Mouse (Mus musculus) stomach, postnatal 0 days (tissue): ENCODE measurements around the gene Col23a1. TPM values are rescaled to one million over a fixed set of nuclear protein-coding genes. Genes with fewer than 3 reads are reported as not detected.

ENCODE experiments used
- ATAC-seq: fragments of 200-750 bp; cut with Nextera tagmentation; 2 replicates; pipeline ENCODE4 v1.8.0; 2017; ENCODE audit not compliant: low FRiP score, low TSS enrichment
- DNase-seq: peaks from one replicate; pipeline ENCODE4 v3.0.0-alpha.2; 2016; ENCODE audit warnings: low spot score
- H3K27ac ChIP-seq: fragments of 300-500 bp; sonication (generic); replicated peaks from 2 replicates; pipeline ENCODE4 v1.5.1; 2014; ENCODE audit warnings: mild to moderate bottlenecking, control low read depth
- H3K27me3 ChIP-seq: fragments of 300-500 bp; sonication (generic); 2 replicates; pipeline ENCODE4 v1.6.1; 2014; ENCODE audit warnings: low read length; ENCODE audit not compliant: control insufficient read depth, insufficient read depth
- H3K36me3 ChIP-seq: fragments of 300-500 bp; sonication (generic); 2 replicates; pipeline ENCODE4 v1.6.1; 2014; ENCODE audit warnings: low read length, mixed read lengths; ENCODE audit not compliant: control insufficient read depth, insufficient read depth
- H3K4me1 ChIP-seq: fragments of 300-500 bp; sonication (generic); replicated peaks from 2 replicates; pipeline ENCODE4 v1.6.1; 2014; ENCODE audit warnings: antibody characterized with exemption; ENCODE audit not compliant: control insufficient read depth, insufficient read depth
- H3K4me2 ChIP-seq: fragments of 300-500 bp; sonication (generic); replicated peaks from 2 replicates; pipeline ENCODE4 v1.6.1; 2014; ENCODE audit warnings: low read depth, mild to moderate bottlenecking, control low read depth, moderate library complexity
- H3K4me3 ChIP-seq: fragments of 300-500 bp; sonication (generic); 2 replicates; pipeline ENCODE4 v1.5.1; 2014; ENCODE audit warnings: low read depth, low read length, control low read depth
- H3K9ac ChIP-seq: fragments of 300-500 bp; sonication (generic); 2 replicates; pipeline ENCODE4 v1.6.1; 2014; ENCODE audit warnings: mild to moderate bottlenecking, low read length, control low read depth, mixed read lengths
- H3K9me3 ChIP-seq: fragments of 300-500 bp; sonication (generic); 2 replicates; pipeline ENCODE4 v1.6.1; 2016; ENCODE audit warnings: low read length; ENCODE audit not compliant: control insufficient read depth
- CTCF ChIP-seq: IDR thresholded peaks from 2 replicates; pipeline ENCODE4 v1.5.1; 2016; ENCODE audit warnings: antibody characterized with exemption, low read depth, mild to moderate bottlenecking, moderate library complexity
- EP300 ChIP-seq: optimal IDR thresholded peaks from 2 replicates; pipeline ENCODE3; 2016; ENCODE audit warnings: antibody characterized with exemption
- WGBS: fragments of 180-500 bp; shearing (Covaris S2); extraction: QIAGEN DNeasy Blood & Tissue Kit; methylation state at CpG from one replicate; pipeline ENCODE4 v1.1.7; 2014; 5-methylcytosine and 5-hydroxymethylcytosine counted together
- polyA plus RNA-seq: library from polyadenylated mRNA; unstranded; fragments of >200 nt; fragmentation: Nextera tagmentation; extraction: Ambion mirVana; gene quantifications from 2 replicates; pipeline ENCODE4 v1.2.1, GENCODE M21; 2015

Gene Col23a1
- polyA plus RNA-seq, 1 experiment from 2014 or later, result 2.5 TPM

GRCm38 (mm10) chr11:51586411-51586810, 296.7 kb downstream of the Col23a1 start:
- Histone ChIP-seq H3K4me1 (peaks cover 9% of the 10 kb centered on the region; the same call in 1 of the 2 replicates), H3K27ac (no peak overlapping the region), H3K36me3 (0 out of 2 replicates have a peak, but pooled peaks cover 4% of the 10 kb centered on the region), H3K27me3 (no peaks in the 10 kb centered on the region), H3K4me3 (no peak overlapping the region), H3K9ac (no peak overlapping the region), H3K4me2 (no peak overlapping the region), H3K9me3 (no peaks in the 10 kb centered on the region)
- ATAC-seq, result no peak
- 92% methylated on average over 13 of the region's 13 CpGs for WGBS
- no peak for DNase-seq
- TF ChIP-seq EP300, result no peak
- no peak for TF ChIP-seq CTCF

GRCm38 (mm10) chr11:51587059-51587458, 297.3 kb downstream of the Col23a1 start:
- no peak overlapping the region for H3K9ac ChIP-seq
- WGBS, result 88% methylated on average over 1 of the region's 1 CpGs
- H3K27me3 ChIP-seq, result no peaks in the 10 kb centered on the region
- no peak overlapping the region for H3K4me2 ChIP-seq
- TF ChIP-seq EP300 (no peak), CTCF (no peak)
- H3K4me1 ChIP-seq, result peaks cover 9% of the 10 kb centered on the region; the same call in 1 of the 2 replicates
- no peaks in the 10 kb centered on the region for H3K9me3 ChIP-seq
- ATAC-seq, result no peak
- H3K4me3 ChIP-seq, result no peak overlapping the region
- no peak for DNase-seq
- peaks cover 5% of the 10 kb centered on the region; the same call in 1 of the 2 replicates for H3K36me3 ChIP-seq
- no peak overlapping the region for H3K27ac ChIP-seq

GRCm38 (mm10) chr11:51588833-51589232, 299.1 kb downstream of the Col23a1 start:
- peaks cover 19% of the 10 kb centered on the region for H3K36me3 ChIP-seq
- no peak overlapping the region for H3K27ac ChIP-seq
- TF ChIP-seq CTCF, result peak; percentile 36
- TF ChIP-seq EP300, result no peak
- ATAC-seq (no peak), DNase-seq (no peak)
- no peak overlapping the region for H3K4me2 ChIP-seq
- no peaks in the 10 kb centered on the region for H3K9me3 ChIP-seq
- 93% methylated on average over 3 of the region's 3 CpGs for WGBS
- peaks cover 6% of the 10 kb centered on the region; the same call in 1 of the 2 replicates for H3K4me1 ChIP-seq
- H3K27me3 ChIP-seq, result no peaks in the 10 kb centered on the region
- no peak overlapping the region for H3K4me3 ChIP-seq
- H3K9ac ChIP-seq, result no peak overlapping the region

GRCm38 (mm10) chr11:51590002-51590401, 300.3 kb downstream of the Col23a1 start:
- H3K9me3 ChIP-seq, result no peaks in the 10 kb centered on the region
- no peak for ATAC-seq
- H3K4me1 ChIP-seq, result peaks cover 3% of the 10 kb centered on the region; the same call in 1 of the 2 replicates
- H3K4me2 ChIP-seq, result no peak overlapping the region
- no peak for TF ChIP-seq EP300
- H3K4me3 ChIP-seq, result no peak overlapping the region
- no peaks in the 10 kb centered on the region for H3K27me3 ChIP-seq
- DNase-seq, result no peak
- no peak overlapping the region for H3K27ac ChIP-seq
- H3K9ac ChIP-seq, result no peak overlapping the region
- H3K36me3 ChIP-seq, result peaks cover 23% of the 10 kb centered on the region

GRCm38 (mm10) chr11:51591168-51591567, 301.4 kb downstream of the Col23a1 start:
- WGBS, result 33% methylated on average over 7 of the region's 7 CpGs

DNA sequence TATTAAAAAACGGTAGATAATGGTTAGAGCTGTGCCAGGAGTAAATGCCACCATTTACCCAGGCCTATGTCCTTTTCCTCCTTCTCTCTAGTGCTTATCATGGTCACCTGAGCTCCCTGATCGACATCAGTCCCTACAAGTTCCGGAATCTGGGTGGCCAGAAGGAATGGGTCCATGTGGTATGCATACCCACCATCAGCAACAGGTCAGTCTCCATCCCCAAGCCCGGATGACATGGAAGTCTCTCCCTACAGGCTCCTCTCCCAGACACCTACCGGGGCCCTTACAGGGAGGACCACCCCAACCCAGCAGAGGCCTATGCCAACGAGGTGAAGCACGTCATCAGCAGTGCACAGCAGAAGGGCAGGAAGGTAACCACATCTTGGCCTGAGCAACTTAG, 302.2 kb downstream of the Col23a1 start:
- Histone ChIP-seq H3K27me3 (no peaks in the 10 kb centered on the region), H3K4me2 (no peak overlapping the region), H3K27ac (no peak overlapping the region), H3K4me3 (no peak overlapping the region), H3K36me3 (peaks cover 27% of the 10 kb centered on the region), H3K9me3 (no peaks in the 10 kb centered on the region), H3K4me1 (no peaks in the 10 kb centered on the region), H3K9ac (no peak overlapping the region)
- WGBS, result 91% methylated on average over 7 of the region's 7 CpGs
- DNase-seq (no peak), ATAC-seq (0 out of 2 replicates have a peak, but pooled peaks have one; percentile 13)
- TF ChIP-seq CTCF, result no peak
- no peak for TF ChIP-seq EP300

More at GRCm38 (mm10) chr11:51591168-51591567, 301.4 kb downstream of the Col23a1 start:
- ATAC-seq, result no peak
- no peaks in the 10 kb centered on the region for H3K4me1 ChIP-seq
- no peak for TF ChIP-seq EP300
- TF ChIP-seq CTCF, result no peak
- H3K36me3 ChIP-seq, result peaks cover 24% of the 10 kb centered on the region
- no peak overlapping the region for H3K9ac ChIP-seq
- H3K4me3 ChIP-seq, result no peak overlapping the region
- H3K4me2 ChIP-seq, result no peak overlapping the region
- no peak overlapping the region for H3K27ac ChIP-seq
- no peaks in the 10 kb centered on the region for H3K27me3 ChIP-seq
- no peaks in the 10 kb centered on the region for H3K9me3 ChIP-seq
- peak; percentile 24 for DNase-seq
